Mouse (Mus musculus): Measurements from ENCODE around the gene Mgat4e. TPM values are rescaled to one million over a fixed set of nuclear protein-coding genes. Genes with fewer than 3 reads are reported as not detected.
"Not testable (repeated sequence)": the region's sequence is repeated elsewhere in the genome, so short reads cannot be mapped to it uniquely, and the experiment has no call there.

Gene Mgat4e
- polyA plus RNA-seq, 1 experiment: not detected

DNA sequence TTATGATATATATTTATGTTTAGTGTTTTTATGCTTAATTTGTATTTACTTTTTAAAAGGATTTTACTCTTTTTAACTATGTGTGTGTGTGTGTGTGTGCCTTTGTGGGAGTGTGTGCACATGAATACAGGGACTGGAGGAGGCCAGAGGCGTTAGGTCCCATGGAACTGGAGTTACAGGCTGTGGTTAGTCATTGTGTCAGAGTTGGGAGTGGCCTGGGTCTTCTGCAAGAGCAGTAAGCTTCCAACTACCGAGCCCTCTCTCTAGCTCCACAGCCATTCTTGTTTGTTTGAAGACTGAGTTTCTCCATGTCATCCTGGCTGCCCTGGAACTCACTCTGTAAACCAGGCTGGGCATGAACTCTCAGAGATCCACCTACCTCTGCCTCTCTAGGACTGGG is 27.2 kb downstream of the Mgat4e start:
- Histone ChIP-seq H3K4me3 (ENCODE audit: insufficient read depth, poor library complexity, severe bottlenecking) (no peak overlapping the region), H3ac (ENCODE audit: control insufficient read depth, insufficient read length, low read depth) (no peak overlapping the region), H3K36me3 (ENCODE audit: control insufficient read depth, insufficient read depth) (no peaks in the 10 kb centered on the region), H3K27me3 (ENCODE audit: control insufficient read depth, insufficient read depth, insufficient read length) (no peaks in the 10 kb centered on the region), H3K79me2 (ENCODE audit: control insufficient read depth, insufficient read depth) (no peaks in the 10 kb centered on the region), H3K79me3 (ENCODE audit: low read depth) (no peaks in the 10 kb centered on the region)
- TF ChIP-seq MAX (IDR thresholded peaks at IDR 0.05) (no peak), MYOG (IDR thresholded peaks at IDR 0.05; ENCODE audit: control insufficient read depth, extremely low read depth, insufficient read length) (no peak), FOSL1 (IDR thresholded peaks at IDR 0.05; ENCODE audit: insufficient read depth, low read length, poor library complexity, severe bottlenecking) (no peak), MYOD1 (IDR thresholded peaks at IDR 0.05; ENCODE audit: control insufficient read depth, insufficient read length, low read depth) (no peak), USF1 (IDR thresholded peaks at IDR 0.05; ENCODE audit: low read depth) (no peak), CEBPB (IDR thresholded peaks at IDR 0.05; ENCODE audit: low read depth) (no peak), CTCF (IDR thresholded peaks at IDR 0.05; ENCODE audit: control insufficient read depth, insufficient read depth, insufficient read length) (no peak)

GRCm38 (mm10) chr1:134521163-134521562 is 28.3 kb downstream of the Mgat4e start:
- no peak overlapping the region for H3K4me3 ChIP-seq (ENCODE audit: insufficient read depth, poor library complexity, severe bottlenecking)
- no peaks in the 10 kb centered on the region for H3K36me3 ChIP-seq (ENCODE audit: control insufficient read depth, insufficient read depth)
- no peaks in the 10 kb centered on the region for H3K79me3 ChIP-seq (ENCODE audit: low read depth)
- no peak for TF ChIP-seq CEBPB (IDR thresholded peaks at IDR 0.05; ENCODE audit: low read depth)
- H3K27me3 ChIP-seq (ENCODE audit: control insufficient read depth, insufficient read depth, insufficient read length): no peaks in the 10 kb centered on the region
- no peaks in the 10 kb centered on the region for H3K79me2 ChIP-seq (ENCODE audit: control insufficient read depth, insufficient read depth)
- no peak overlapping the region for H3ac ChIP-seq (ENCODE audit: control insufficient read depth, insufficient read length, low read depth)

- Histone ChIP-seq H3K4me3 (ENCODE audit: insufficient read depth, poor library complexity, severe bottlenecking) (no peak overlapping the region), H3K79me3 (ENCODE audit: low read depth) (no peaks in the 10 kb centered on the region), H3K79me2 (ENCODE audit: control insufficient read depth, insufficient read depth) (no peaks in the 10 kb centered on the region), H3K36me3 (ENCODE audit: control insufficient read depth, insufficient read depth) (no peaks in the 10 kb centered on the region), H3ac (ENCODE audit: control insufficient read depth, insufficient read length, low read depth) (no peak overlapping the region), H3K27me3 (ENCODE audit: control insufficient read depth, insufficient read depth, insufficient read length) (no peaks in the 10 kb centered on the region)
- no peak for TF ChIP-seq CEBPB (IDR thresholded peaks at IDR 0.05; ENCODE audit: low read depth)
- no peak for TF ChIP-seq MAX (IDR thresholded peaks at IDR 0.05)
- TF ChIP-seq USF1 (IDR thresholded peaks at IDR 0.05; ENCODE audit: low read depth): no peak
- no peak for TF ChIP-seq MYOG (IDR thresholded peaks at IDR 0.05; ENCODE audit: control insufficient read depth, extremely low read depth, insufficient read length)
- TF ChIP-seq MYOD1 (IDR thresholded peaks at IDR 0.05; ENCODE audit: control insufficient read depth, insufficient read length, low read depth): no peak
- TF ChIP-seq FOSL1 (IDR thresholded peaks at IDR 0.05; ENCODE audit: insufficient read depth, low read length, poor library complexity, severe bottlenecking): no peak
- no peak for TF ChIP-seq CTCF (IDR thresholded peaks at IDR 0.05; ENCODE audit: control insufficient read depth, insufficient read depth, insufficient read length)
Observed at GRCm38 (mm10) chr1:134520001-134520721, 29.3 kb downstream of the Mgat4e start.

DNA sequence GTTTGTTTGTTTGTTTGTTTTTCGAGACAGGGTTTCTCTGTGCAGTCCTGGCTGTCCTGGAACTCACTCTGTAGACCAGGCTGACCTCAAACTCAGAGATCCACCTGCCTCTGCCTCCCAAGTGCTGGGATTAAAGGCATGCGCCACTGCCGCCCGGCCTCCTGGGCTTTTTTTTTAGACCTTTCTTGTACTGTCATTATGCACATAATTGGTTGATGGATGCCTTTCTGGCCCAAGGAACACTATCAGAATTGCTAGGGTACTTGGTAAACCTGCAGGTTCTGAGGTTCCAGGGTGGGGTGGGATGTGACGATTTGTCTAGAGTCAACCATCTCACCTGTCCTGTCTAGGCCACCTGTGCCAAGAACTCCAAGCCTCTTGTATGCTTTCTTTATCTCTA is 30.3 kb downstream of the Mgat4e start:
- H3K79me3 ChIP-seq (ENCODE audit: low read depth): not testable (repeated sequence)

DNA sequence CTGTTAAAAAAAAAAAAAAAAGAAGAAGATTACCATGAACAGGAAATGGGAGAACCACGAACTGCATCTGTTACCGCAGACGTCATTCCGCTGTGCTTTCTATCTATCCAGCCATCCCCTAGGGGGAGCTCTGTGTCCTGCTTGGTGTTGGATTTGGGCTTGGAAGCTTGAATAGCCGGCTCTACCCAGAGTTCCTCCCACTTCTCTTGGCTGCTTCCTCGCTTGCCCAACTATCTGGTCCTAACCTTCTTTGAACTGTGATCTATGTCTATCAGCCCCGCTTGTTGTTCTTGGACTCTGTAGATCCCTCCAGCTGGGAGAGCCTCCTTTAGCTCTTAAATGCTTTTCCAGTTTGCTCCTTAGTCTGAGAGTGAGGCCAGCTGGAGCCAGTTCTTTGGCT is 30.8 kb downstream of the Mgat4e start:
- H3K4me3 ChIP-seq (ENCODE audit: insufficient read depth, poor library complexity, severe bottlenecking): no peak overlapping the region
- H3K79me2 ChIP-seq (ENCODE audit: control insufficient read depth, insufficient read depth): no peaks in the 10 kb centered on the region
- no peak overlapping the region for H3ac ChIP-seq (ENCODE audit: control insufficient read depth, insufficient read length, low read depth)
- TF ChIP-seq CTCF (IDR thresholded peaks at IDR 0.05; ENCODE audit: control insufficient read depth, insufficient read depth, insufficient read length) (peak; percentile 59), MAX (IDR thresholded peaks at IDR 0.05) (no peak)
- H3K79me3 ChIP-seq (ENCODE audit: low read depth): no peaks in the 10 kb centered on the region
- H3K36me3 ChIP-seq (ENCODE audit: control insufficient read depth, insufficient read depth): no peaks in the 10 kb centered on the region
- no peaks in the 10 kb centered on the region for H3K27me3 ChIP-seq (ENCODE audit: control insufficient read depth, insufficient read depth, insufficient read length)

More for the DNA sequence above, 30.3 kb downstream of the Mgat4e start:
- not testable (repeated sequence) for H3ac ChIP-seq (ENCODE audit: control insufficient read depth, insufficient read length, low read depth); H3K27me3 ChIP-seq (ENCODE audit: control insufficient read depth, insufficient read depth, insufficient read length); H3K79me2 ChIP-seq (ENCODE audit: control insufficient read depth, insufficient read depth); H3K4me3 ChIP-seq (ENCODE audit: insufficient read depth, poor library complexity, severe bottlenecking); H3K36me3 ChIP-seq (ENCODE audit: control insufficient read depth, insufficient read depth)

DNA sequence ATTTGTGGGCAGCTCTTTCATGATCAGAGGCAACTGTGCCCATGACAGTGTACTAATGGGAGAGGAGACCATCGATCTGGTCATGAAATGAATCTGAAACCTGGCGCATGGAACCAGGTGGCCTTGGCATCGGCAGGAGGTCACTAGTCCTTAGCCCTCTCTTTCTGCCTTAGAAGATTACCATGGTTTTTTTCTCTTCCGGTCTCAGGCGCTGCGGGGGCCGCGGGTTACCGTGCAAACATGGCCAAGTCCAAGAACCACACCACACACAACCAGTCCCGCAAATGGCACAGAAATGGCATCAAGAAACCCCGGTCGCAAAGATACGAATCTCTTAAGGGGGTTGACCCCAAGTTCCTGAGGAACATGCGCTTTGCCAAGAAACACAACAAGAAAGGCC is 31.6 kb downstream of the Mgat4e start:
- H3K79me3 ChIP-seq (ENCODE audit: low read depth); H3K79me2 ChIP-seq (ENCODE audit: control insufficient read depth, insufficient read depth); H3K36me3 ChIP-seq (ENCODE audit: control insufficient read depth, insufficient read depth); H3K4me3 ChIP-seq (ENCODE audit: insufficient read depth, poor library complexity, severe bottlenecking); H3ac ChIP-seq (ENCODE audit: control insufficient read depth, insufficient read length, low read depth); H3K27me3 ChIP-seq (ENCODE audit: control insufficient read depth, insufficient read depth, insufficient read length): not testable (repeated sequence)
